8 mouse cellular contexts compared by ENCODE assay signal in the genomic region with DNA sequence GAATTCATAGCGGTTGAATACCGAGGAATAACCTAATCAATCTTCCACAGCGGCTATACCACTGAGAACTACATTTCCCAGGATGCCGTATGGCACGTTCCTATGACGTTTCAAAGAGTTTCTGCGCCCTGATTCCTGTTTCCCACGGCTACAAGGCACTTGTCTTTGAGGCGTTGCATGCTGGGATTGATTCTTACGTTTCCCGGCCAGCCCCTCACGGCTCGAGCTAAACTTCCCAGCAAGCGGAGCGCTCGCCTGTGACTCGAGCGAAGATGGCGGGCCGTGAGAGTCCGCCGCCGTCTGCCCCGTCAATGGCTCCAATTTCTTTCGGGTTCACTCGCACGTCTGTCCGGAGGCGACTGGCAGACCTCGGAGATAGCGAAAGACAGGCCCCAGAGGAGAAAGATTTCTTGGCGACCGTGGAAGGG. TPM values are rescaled to one million over a fixed set of nuclear protein-coding genes. Genes with fewer than 3 reads are reported as not detected.
DNase-seq lines count a peak whose midpoint lies in the region; ATAC-seq lines count a peak whose summit lies in the region.

A gene (plus strand): TSS at position 178 of the 428 bp plus-strand sequence.

- peak; percentile 86 to 93 for DNase-seq in adrenal gland, adult (ENCODE audit: inconsistent age in 2 of 2, low spot score in 1 of 2)
- DNase-seq in embryo, embryonic 10.5 days (ENCODE audit: low spot score), result peak; percentile 94
- peak; percentile 80 for DNase-seq in gastrocnemius, postnatal 14 days
- peak; percentile 86 to 88 for DNase-seq in left cerebral cortex, postnatal 10 days (ENCODE audit: extremely low spot score in 1 of 2, low spot score in 2 of 2)
- peak; percentile 80 for DNase-seq in right cerebral cortex, postnatal 25 days
- DNase-seq in yolk sac, embryonic 10.5 days (ENCODE audit: low spot score), result peak; percentile 84

- peak; percentile 97 for ATAC-seq in inflammation-experienced regulatory T-cells, adult 6 months
- ATAC-seq in megakaryocyte-erythroid progenitor cell, adult 5-6 weeks (replicated peaks; ENCODE audit: low FRiP score, low TSS enrichment, poor library complexity, severe bottlenecking), result peak; percentile 100

- intact Hi-C loops in gastrocnemius, postnatal 14 days (cut with DNase I; ENCODE audit: low total_unique reads), result no loop called here
- intact Hi-C loops in left cerebral cortex, postnatal 10 days (cut with DNase I), result no loop called here

RNA-seq across cellular contexts. Expression of the gene that starts here (rescaled TPM):
- total RNA-seq in gastrocnemius, postnatal 14 days (2021), result 10 to 100 TPM; 15.9 to 16.4 TPM
- polyA plus RNA-seq in inflammation-experienced regulatory T-cells, adult 6 months (2017; shearing (Covaris generic)), result 10 to 100 TPM; 48.0 to 54.7 (median 52.7) TPM
- total RNA-seq in left cerebral cortex, postnatal 10 days (2021), result 10 to 100 TPM; 37.1 to 39.3 TPM
- 28.3 and 53.3 TPM in 2 replicates for total RNA-seq in megakaryocyte-erythroid progenitor cell, adult 5-6 weeks (2014; fragmentation: Nextera tagmentation)
- total RNA-seq in megakaryocyte-erythroid progenitor cell, adult 5-6 weeks (2017), result 20.6 and 31.1 TPM in 2 replicates

Comparison
In these comparisons a context has a peak if more than half of its experiments do, and no peak if none do; other contexts are left out.
1. Peak in every context shown above with its lines: DNase-seq and ATAC-seq.